Comparison of ENCODE assay signal across 22 mouse cellular contexts in the genomic region with DNA sequence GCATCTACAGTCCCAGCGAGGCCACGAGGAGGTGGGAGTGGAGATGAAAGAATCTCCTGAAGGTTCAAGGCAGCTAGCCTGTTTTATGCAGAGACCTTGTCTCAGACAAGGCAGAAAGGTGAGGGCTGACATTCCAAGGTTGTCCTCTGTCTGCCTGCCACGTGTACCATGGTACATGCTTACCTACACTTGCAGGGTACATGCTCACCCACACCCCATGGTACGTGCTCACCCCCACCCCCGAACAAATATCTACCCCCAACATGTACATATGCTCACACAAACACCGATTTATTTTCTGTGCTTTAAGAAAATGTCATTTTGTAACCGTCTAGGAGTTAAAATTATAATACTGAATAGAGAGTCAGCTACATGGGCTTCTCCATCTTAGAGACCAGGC.
DNase-seq lines count a peak whose midpoint lies in the region; ATAC-seq and TF ChIP-seq lines count a peak whose summit lies in the region.
"Had no signal": no experiment of that assay in that cellular context is flagged by ENCODE, and none has a peak within 500 bp of the region (broad histone marks: within the 10 kb centered on the region; RNA-seq: fewer than 3 reads in every experiment).

No protein-coding gene starts in this region.

- no peaks in the 10 kb centered on the region for H3K79me2 ChIP-seq in heart, adult 2 months (replicated peaks; ENCODE audit: control insufficient read depth, insufficient read depth, low read length)

- H3K27ac ChIP-seq in heart, adult 2 months, result peak overlapping the region; percentile 79
- H3K27ac ChIP-seq in midbrain, embryonic 12.5 days (replicated peaks), result peak overlapping the region; percentile 58
- H3K27ac ChIP-seq in midbrain, postnatal 0 days (ENCODE audit: low read depth, low read length), result no peak overlapping the region
- H3K27ac ChIP-seq: limb, embryonic 12.5 days; macrophage; neural tube, embryonic 15.5 days had no signal

- H3K4me1 ChIP-seq in heart, adult 2 months (ENCODE audit: control insufficient read depth, insufficient read depth, low read length), result peaks cover 18% of the 10 kb centered on the region
- H3K4me1 ChIP-seq in midbrain, embryonic 12.5 days, result peaks cover 26% of the 10 kb centered on the region
- H3K4me1 ChIP-seq in midbrain, postnatal 0 days (ENCODE audit: insufficient read depth, low read length), result no peaks in the 10 kb centered on the region

- no peak for TF ChIP-seq POLR2A in heart, adult 2 months (IDR thresholded peaks at IDR 0.05; ENCODE audit: insufficient read depth, low read depth, low read length)

- H3K9me3 ChIP-seq in midbrain, embryonic 12.5 days, result no peaks in the 10 kb centered on the region
- no peaks in the 10 kb centered on the region for H3K9me3 ChIP-seq in midbrain, postnatal 0 days (ENCODE audit: low read length)
- H3K9me3 ChIP-seq: heart, embryonic 10.5 days; limb, embryonic 12.5 days; neural tube, embryonic 15.5 days had no signal

- no peak for TF ChIP-seq CTCF in heart, adult 2 months (IDR thresholded peaks at IDR 0.05)
- no peak for TF ChIP-seq CTCF in midbrain, postnatal 0 days (IDR thresholded peaks at IDR 0.05)

- no peak overlapping the region for H3K4me2 ChIP-seq in midbrain, embryonic 12.5 days (replicated peaks)
- H3K4me2 ChIP-seq in midbrain, postnatal 0 days (ENCODE audit: low read depth, low read length, poor library complexity, severe bottlenecking), result no peak overlapping the region
- H3K4me2 ChIP-seq: hindbrain, embryonic 14.5 days; limb, embryonic 12.5 days; liver, embryonic 11.5 days; neural tube, embryonic 15.5 days had no signal

- intact Hi-C loops in heart, adult 2 months (cut with DNase I), result no loop called here
- intact Hi-C loops in heart, postnatal 10 days (cut with DNase I), result no loop called here
- intact Hi-C loops in left cerebral cortex, postnatal 25 days (cut with DNase I), result no loop called here

- no peak overlapping the region for H3K9ac ChIP-seq in heart, adult 2 months (ENCODE audit: low read depth, low read length)
- no peak overlapping the region for H3K9ac ChIP-seq in midbrain, embryonic 12.5 days (replicated peaks)
- no peak overlapping the region for H3K9ac ChIP-seq in midbrain, postnatal 0 days (replicated peaks; ENCODE audit: low read length, poor library complexity, severe bottlenecking)
- H3K9ac ChIP-seq: hindbrain, embryonic 14.5 days; limb, embryonic 12.5 days; liver, postnatal 0 days; neural tube, embryonic 15.5 days had no signal

- no peak overlapping the region for H3K4me3 ChIP-seq in heart, adult 2 months
- H3K4me3 ChIP-seq in midbrain, embryonic 12.5 days, result no peak overlapping the region
- no peak overlapping the region for H3K4me3 ChIP-seq in midbrain, postnatal 0 days (ENCODE audit: low read depth, low read length)
- H3K4me3 ChIP-seq: heart, embryonic 10.5 days; layer of hippocampus, adult 2 months; limb, embryonic 12.5 days; neural tube, embryonic 15.5 days had no signal

- ATAC-seq in midbrain, embryonic 12.5 days (ENCODE audit: low FRiP score, low read depth), result no peak
- no peak for ATAC-seq in midbrain, postnatal 0 days (ENCODE audit: low FRiP score)
- ATAC-seq in erythroblast, adult 5-6 weeks (replicated peaks; ENCODE audit: low FRiP score, poor library complexity, severe bottlenecking), result no peak
- ATAC-seq: inflammation-experienced regulatory T-cells, adult 6 months had no signal

- WGBS in heart, adult 2 months, result 86% methylated on average over 7 of the region's 7 CpGs
- WGBS in midbrain, embryonic 12.5 days, result 73% methylated on average over 7 of the region's 7 CpGs
- WGBS in midbrain, postnatal 0 days, result 67% methylated on average over 7 of the region's 7 CpGs

- TF ChIP-seq EP300 in heart, adult 2 months (IDR thresholded peaks at IDR 0.05; ENCODE audit: insufficient read depth, low read depth, low read length), result no peak

- no peaks in the 10 kb centered on the region for H3K27me3 ChIP-seq in heart, adult 2 months (ENCODE audit: control insufficient read depth, insufficient read depth, low read length)
- no peaks in the 10 kb centered on the region for H3K27me3 ChIP-seq in midbrain, embryonic 12.5 days
- H3K27me3 ChIP-seq in midbrain, postnatal 0 days (ENCODE audit: insufficient read depth, low read length), result no peaks in the 10 kb centered on the region
- H3K27me3 ChIP-seq: limb, embryonic 12.5 days; neural tube, embryonic 15.5 days had no signal

- no peaks in the 10 kb centered on the region for H3K36me3 ChIP-seq in heart, adult 2 months (ENCODE audit: control insufficient read depth, insufficient read depth, low read length)
- H3K36me3 ChIP-seq in midbrain, embryonic 12.5 days, result no peaks in the 10 kb centered on the region
- no peaks in the 10 kb centered on the region for H3K36me3 ChIP-seq in midbrain, postnatal 0 days (ENCODE audit: insufficient read depth, low read length)
- H3K36me3 ChIP-seq: heart, embryonic 10.5 days; limb, embryonic 12.5 days; neural tube, embryonic 15.5 days had no signal

- peak; percentile 39 for DNase-seq in adrenal gland, postnatal 14 days
- no peak for DNase-seq in adrenal gland, postnatal 4 days (ENCODE audit: low spot score in 2 of 2)
- no peak for DNase-seq in heart, adult 2 months
- no peak for DNase-seq in heart, postnatal 10 days
- no peak for DNase-seq in midbrain, postnatal 0 days (ENCODE audit: low spot score)
- DNase-seq in left cerebral cortex, postnatal 25 days (ENCODE audit: low spot score in 2 of 2), result no peak
- DNase-seq: cerebellum, adult 9-10 months; kidney, postnatal 25 days; layer of hippocampus, postnatal 36 days; liver, postnatal 0 days; thymus, adult 18-20 months; thymus, postnatal 36 days had no signal
